Mouse (Mus musculus) liver, postnatal 0 days (tissue): ENCODE measurements around the gene Lmod2.

Experiments used
- CTCF ChIP-seq: sonication (generic); IDR thresholded peaks from 2 replicates; pipeline ENCODE4 v1.5.1; 2016; ENCODE audit warnings: antibody characterized with exemption, low read depth
- EP300 ChIP-seq: IDR thresholded peaks from 2 replicates; pipeline ENCODE4 v1.6.1; 2016; ENCODE audit warnings: antibody characterized with exemption, low read depth, mild to moderate bottlenecking

- TF ChIP-seq CTCF (no peak), EP300 (no peak)
Measured at GRCm38 (mm10) chr6:24586885-24587284, 10.7 kb upstream of the Lmod2 start.
